Mouse (Mus musculus) cortical plate, adult 2 months (tissue): Measurements from ENCODE around the gene Ubr1.

ENCODE experiments used
- CTCF ChIP-seq: fragments of 200-500 bp; IDR thresholded peaks from 2 replicates; pipeline ENCODE4 v1.5.1; 2011; ENCODE audit warnings: mild to moderate bottlenecking, control low read depth, low read length; ENCODE audit not compliant: insufficient read depth; ENCODE audit errors: extremely low read depth
- POLR2A ChIP-seq: fragments of 200-500 bp; IDR thresholded peaks from 2 replicates; pipeline ENCODE4 v1.6.1; 2011; ENCODE audit warnings: mild to moderate bottlenecking, low read length, control low read depth; ENCODE audit not compliant: insufficient read depth; ENCODE audit errors: extremely low read depth

DNA sequence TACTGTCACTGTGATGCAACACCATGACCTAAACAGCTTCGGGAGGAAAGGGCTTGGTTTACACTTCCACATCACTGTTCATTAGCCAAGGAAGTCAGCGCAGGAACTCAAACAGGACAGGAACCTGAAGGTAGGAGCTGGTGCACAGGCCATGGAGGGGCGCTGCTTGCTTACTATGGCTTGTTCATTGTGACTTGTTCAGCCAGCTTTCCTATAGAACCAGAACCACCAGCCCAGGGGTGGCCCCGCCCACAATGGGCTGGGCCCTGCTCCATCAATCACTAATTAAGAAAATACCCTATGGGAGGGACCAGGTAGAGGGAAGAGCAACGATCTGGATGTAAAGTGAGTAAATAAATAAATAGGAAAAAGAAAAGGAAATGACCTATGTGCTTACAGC lies 2.4 kb upstream of the Ubr1 start:
- TF ChIP-seq CTCF (no peak), POLR2A (no peak)
